ENCODE assay signal across 31 mouse cellular contexts in genomic region chr14:113363361-113363760, GRCm38 (mm10). TPM values are rescaled to one million over a fixed set of nuclear protein-coding genes. Genes with fewer than 3 reads are reported as not detected.
A peak's percentile ranks its signal among the peaks of the same experiment; 100 is the strongest.
DNase-seq lines count a peak whose midpoint lies in the region; ATAC-seq lines count a peak whose summit lies in the region.
"Had no signal": no experiment of that assay in that cellular context is flagged by ENCODE, and none has a peak within 500 bp of the region (broad histone marks: within the 10 kb centered on the region; RNA-seq: fewer than 3 reads in every experiment).

No protein-coding gene starts in this region.

- no peak for ATAC-seq in heart, embryonic 11.5 days (replicated peaks; ENCODE audit: insufficient number of reproducible peaks, low FRiP score, low TSS enrichment)
- ATAC-seq: CD4-positive, CD25-positive, alpha-beta regulatory T cell, adult 4 months; forebrain, embryonic 16.5 days; intestine, postnatal 0 days; midbrain, embryonic 16.5 days had no signal

- no peak overlapping the region for H3K4me3 ChIP-seq in heart, embryonic 11.5 days (ENCODE audit: low read depth, low read length)
- H3K4me3 ChIP-seq: embryonic facial prominence, embryonic 13.5 days; forebrain, embryonic 10.5 days; gastrocnemius, adult 2 months; heart, embryonic 12.5 days; hindbrain, embryonic 13.5 days; left cerebral cortex, adult 2 months; limb, embryonic 12.5 days; liver, embryonic 15.5 days had no signal

- no peak overlapping the region for H3K9ac ChIP-seq in heart, embryonic 11.5 days (ENCODE audit: low read depth, low read length)
- H3K9ac ChIP-seq: embryonic facial prominence, embryonic 13.5 days; heart, embryonic 12.5 days; hindbrain, embryonic 13.5 days; limb, embryonic 12.5 days; liver, embryonic 15.5 days; lung, embryonic 14.5 days had no signal

- no peak overlapping the region for H3K4me2 ChIP-seq in heart, embryonic 11.5 days
- H3K4me2 ChIP-seq: embryonic facial prominence, embryonic 13.5 days; heart, embryonic 12.5 days; hindbrain, embryonic 13.5 days; limb, embryonic 12.5 days; liver, embryonic 15.5 days; lung, embryonic 14.5 days; midbrain, embryonic 11.5 days had no signal

- WGBS in heart, embryonic 11.5 days (ENCODE audit: insufficient replicate concordance) = 68% methylated on average over 1 of the region's 1 CpGs

- peak; percentile 33 for DNase-seq in layer of hippocampus, adult 9-11 months
- no peak for DNase-seq in layer of hippocampus, postnatal 36 days
- DNase-seq in cerebellum, adult 11-12 months = peak; percentile 45
- DNase-seq in cerebellum, adult 9-10 months = peak; percentile 72
- peak; percentile 29 to 34 for DNase-seq in cerebellum, postnatal 36 days
- no peak for DNase-seq in thymus, postnatal 0 days (ENCODE audit: low spot score)
- DNase-seq: adrenal gland, adult 2 months; gastrocnemius, adult 2 months; gastrocnemius, postnatal 36 days; heart, adult 18-20 months; heart, postnatal 4 days; kidney, adult 9 months; kidney, postnatal 10 days; lung, embryonic 14.5 days; right cerebral cortex, postnatal 25 days; spleen, adult 18-20 months; thymus, adult 18-20 months; thymus, postnatal 36 days had no signal

- no peaks in the 10 kb centered on the region for H3K4me1 ChIP-seq in heart, embryonic 11.5 days (ENCODE audit: control insufficient read depth, insufficient read depth, low read length)
- H3K4me1 ChIP-seq: embryonic facial prominence, embryonic 13.5 days; forebrain, embryonic 10.5 days; heart, embryonic 12.5 days; hindbrain, embryonic 13.5 days; limb, embryonic 12.5 days; liver, embryonic 15.5 days had no signal

- no peak overlapping the region for H3K27ac ChIP-seq in heart, embryonic 11.5 days (ENCODE audit: low read depth, low read length)
- H3K27ac ChIP-seq: embryonic facial prominence, embryonic 13.5 days; forebrain, embryonic 10.5 days; gastrocnemius, adult 2 months; hindbrain, embryonic 13.5 days; left cerebral cortex, adult 2 months; limb, embryonic 12.5 days; liver, embryonic 15.5 days had no signal

- H3K27me3 ChIP-seq in heart, embryonic 11.5 days (ENCODE audit: control insufficient read depth, insufficient read depth, low read length) = no peaks in the 10 kb centered on the region
- H3K27me3 ChIP-seq: embryonic facial prominence, embryonic 13.5 days; heart, embryonic 12.5 days; hindbrain, embryonic 13.5 days; limb, embryonic 12.5 days; liver, embryonic 15.5 days had no signal

- no peaks in the 10 kb centered on the region for H3K9me3 ChIP-seq in heart, embryonic 11.5 days (replicated peaks; ENCODE audit: control insufficient read depth, low read length)
- H3K9me3 ChIP-seq: embryonic facial prominence, embryonic 13.5 days; hindbrain, embryonic 13.5 days; limb, embryonic 12.5 days; liver, embryonic 15.5 days had no signal

- H3K36me3 ChIP-seq in heart, embryonic 11.5 days (ENCODE audit: control insufficient read depth, insufficient read depth, low read length) = no peaks in the 10 kb centered on the region
- H3K36me3 ChIP-seq: embryonic facial prominence, embryonic 13.5 days; forebrain, embryonic 10.5 days; heart, embryonic 12.5 days; hindbrain, embryonic 13.5 days; limb, embryonic 12.5 days; liver, embryonic 15.5 days had no signal

RNA-seq across cellular contexts. Expression of gene Tpm3-rs7, which starts 49.0 kb away (rescaled TPM):
- 10 to 100 TPM; 41.1 to 44.3 TPM for total RNA-seq in layer of hippocampus, postnatal 36 days (2021)
- polyA plus RNA-seq in thymus, postnatal 0 days (2015; fragmentation: Nextera tagmentation; extraction: Ambion mirVana) = 9.1 and 10.5 TPM in 2 replicates
- 4.4 and 4.9 TPM in 2 replicates for polyA plus RNA-seq in heart, embryonic 11.5 days (2014; fragmentation: Nextera tagmentation; extraction: Ambion mirVana)
- polyA plus RNA-seq: adrenal gland, adult 2 months had no signal

Comparison
In these comparisons a context has a peak if more than half of its experiments do, and no peak if none do; other contexts are left out.
1. DNase-seq: peak in layer of hippocampus, adult 9-11 months (single experiment), cerebellum, adult 11-12 months (single experiment), cerebellum, adult 9-10 months (single experiment) and cerebellum, postnatal 36 days (2 of 2); none in layer of hippocampus, postnatal 36 days (0 of 2) and thymus, postnatal 0 days (single experiment).